Mouse (Mus musculus) embryonic fibroblast, embryonic 13.5 days (primary cell): Measurements from ENCODE around the gene Sdk1.

Experiments
- CTCF ChIP-seq: IDR thresholded peaks from 2 replicates; pipeline ENCODE4 v1.5.1; 2011; ENCODE audit warnings: mild to moderate bottlenecking, control low read depth, low read length, moderate library complexity, borderline replicate concordance; ENCODE audit not compliant: insufficient read depth
- POLR2A ChIP-seq: IDR thresholded peaks from 2 replicates; pipeline ENCODE4 v1.6.1; 2011; ENCODE audit warnings: low read depth, mild to moderate bottlenecking, control low read depth, low read length, moderate library complexity

DNA sequence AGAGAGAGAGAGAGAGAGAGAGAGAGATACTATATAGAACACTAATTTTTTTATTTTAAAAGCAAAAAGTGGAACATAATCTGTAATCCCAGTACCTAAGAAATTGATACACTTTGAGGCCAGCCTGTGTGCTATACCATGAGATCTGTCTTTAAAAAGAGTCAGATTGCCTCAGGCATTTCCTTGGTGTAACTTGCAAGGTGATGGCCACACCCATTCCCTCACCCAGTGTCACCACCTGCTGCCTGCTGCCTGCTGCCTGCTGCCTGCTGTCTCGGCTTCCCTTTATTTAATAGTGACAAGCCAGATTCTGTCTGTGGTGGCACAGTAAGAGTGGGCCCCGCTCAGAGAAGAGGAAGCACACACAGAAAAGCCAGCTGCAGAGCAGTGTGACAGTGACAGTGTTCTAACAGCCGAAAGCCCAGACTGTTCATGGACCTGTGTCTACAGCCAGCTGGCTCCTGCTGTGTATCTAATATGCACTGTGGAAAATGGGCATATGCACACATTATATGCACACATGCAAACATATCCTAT is 642.9 kb downstream of the Sdk1 start:
- TF ChIP-seq POLR2A (no peak), CTCF (no peak)
